Mouse (Mus musculus): Measurements from ENCODE around the gene A530064D06Rik. TPM values are rescaled to one million over a fixed set of nuclear protein-coding genes. Genes with fewer than 3 reads are reported as not detected.
"Not testable (repeated sequence)": the region's sequence is repeated elsewhere in the genome, so short reads cannot be mapped to it uniquely, and the experiment has no call there.

A530064D06Rik gene
- 0.39 and 1.2 TPM in 2 replicates for polyA plus RNA-seq (2012; rRNA removed)

- 0 out of 2 replicates have a peak within 1 kb of the TSS, but pooled peaks have one; percentile 8 for H3K4me3 ChIP-seq (ENCODE audit: low read depth, low read length)
- not testable (repeated sequence) for H3K27me3 ChIP-seq (ENCODE audit: control insufficient read depth, insufficient read depth, low read length); H3K36me3 ChIP-seq (ENCODE audit: control insufficient read depth, insufficient read depth, low read length); H3K4me1 ChIP-seq (ENCODE audit: control insufficient read depth, insufficient read depth, insufficient read length, low read length); H3K27ac ChIP-seq (ENCODE audit: insufficient read depth, low read depth, low read length)
- 58% methylated on average over 2 of the region's 2 CpGs for WGBS
Measured at GRCm38 (mm10) chr17:48167103-48167502, at the start of gene A530064D06Rik. A530064D06Rik (minus strand) TSS chr17:48167275.

GRCm38 (mm10) chr17:48215429-48215828 lies 48.4 kb upstream of the A530064D06Rik start:
- 73% methylated on average over 1 of the region's 1 CpGs for WGBS
- no peak for TF ChIP-seq POLR2A (IDR thresholded peaks at IDR 0.05; ENCODE audit: low read depth, low read length)
- no peak for TF ChIP-seq CTCF (IDR thresholded peaks at IDR 0.05; ENCODE audit: extremely low read depth, insufficient read length, insufficient replicate concordance, low read depth, low read length)
- Histone ChIP-seq H3K4me3 (ENCODE audit: low read depth, low read length) (no peak overlapping the region), H3K4me1 (ENCODE audit: control insufficient read depth, insufficient read depth, insufficient read length, low read length) (no peaks in the 10 kb centered on the region), H3K27me3 (ENCODE audit: control insufficient read depth, insufficient read depth, low read length) (no peaks in the 10 kb centered on the region), H3K27ac (ENCODE audit: insufficient read depth, low read depth, low read length) (no peak overlapping the region), H3K36me3 (ENCODE audit: control insufficient read depth, insufficient read depth, low read length) (no peaks in the 10 kb centered on the region)

GRCm38 (mm10) chr17:48213511-48213910 lies 46.4 kb upstream of the A530064D06Rik start:
- H3K4me1 ChIP-seq (ENCODE audit: control insufficient read depth, insufficient read depth, insufficient read length, low read length): no peaks in the 10 kb centered on the region
- H3K27ac ChIP-seq (ENCODE audit: insufficient read depth, low read depth, low read length): no peak overlapping the region
- TF ChIP-seq CTCF (IDR thresholded peaks at IDR 0.05; ENCODE audit: extremely low read depth, insufficient read length, insufficient replicate concordance, low read depth, low read length) (no peak), POLR2A (IDR thresholded peaks at IDR 0.05; ENCODE audit: low read depth, low read length) (no peak)
- WGBS: 80% methylated on average over 5 of the region's 5 CpGs
- no peaks in the 10 kb centered on the region for H3K27me3 ChIP-seq (ENCODE audit: control insufficient read depth, insufficient read depth, low read length)
- H3K4me3 ChIP-seq (ENCODE audit: low read depth, low read length): no peak overlapping the region
- H3K36me3 ChIP-seq (ENCODE audit: control insufficient read depth, insufficient read depth, low read length): no peaks in the 10 kb centered on the region

GRCm38 (mm10) chr17:48212596-48212995 lies 45.5 kb upstream of the A530064D06Rik start:
- WGBS: 95% methylated on average over 12 of the region's 12 CpGs
- Histone ChIP-seq H3K36me3 (ENCODE audit: control insufficient read depth, insufficient read depth, low read length) (no peaks in the 10 kb centered on the region), H3K4me3 (ENCODE audit: low read depth, low read length) (no peak overlapping the region), H3K27ac (ENCODE audit: insufficient read depth, low read depth, low read length) (no peak overlapping the region), H3K27me3 (ENCODE audit: control insufficient read depth, insufficient read depth, low read length) (no peaks in the 10 kb centered on the region), H3K4me1 (ENCODE audit: control insufficient read depth, insufficient read depth, insufficient read length, low read length) (no peaks in the 10 kb centered on the region)
- no peak for TF ChIP-seq CTCF (IDR thresholded peaks at IDR 0.05; ENCODE audit: extremely low read depth, insufficient read length, insufficient replicate concordance, low read depth, low read length)
- no peak for TF ChIP-seq POLR2A (IDR thresholded peaks at IDR 0.05; ENCODE audit: low read depth, low read length)

DNA sequence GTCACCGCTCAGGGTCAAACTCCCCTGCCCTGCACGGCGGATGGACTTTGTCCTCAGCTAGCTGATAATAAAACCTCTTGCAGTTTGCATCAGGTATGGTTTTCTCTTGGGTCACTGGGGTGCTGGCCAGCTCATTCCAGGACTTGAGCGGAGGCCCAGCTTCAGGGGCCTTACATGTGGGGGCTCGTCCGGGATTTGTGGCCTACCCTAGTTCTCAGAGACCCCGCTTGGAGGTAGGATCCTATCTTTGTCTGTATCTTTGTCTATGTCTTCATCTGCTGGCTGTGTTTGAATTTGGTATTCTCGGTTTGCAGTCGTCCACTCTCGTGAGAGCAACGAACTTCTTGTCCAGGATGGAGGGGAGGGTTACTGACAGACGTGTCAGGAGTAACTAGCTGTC lies 36.0 kb upstream of the A530064D06Rik start:
- TF ChIP-seq POLR2A (IDR thresholded peaks at IDR 0.05; ENCODE audit: low read depth, low read length): no peak
- TF ChIP-seq CTCF (IDR thresholded peaks at IDR 0.05; ENCODE audit: extremely low read depth, insufficient read length, insufficient replicate concordance, low read depth, low read length): no peak
- no peaks in the 10 kb centered on the region for H3K36me3 ChIP-seq (ENCODE audit: control insufficient read depth, insufficient read depth, low read length)
- no peak overlapping the region for H3K27ac ChIP-seq (ENCODE audit: insufficient read depth, low read depth, low read length)
- no peaks in the 10 kb centered on the region for H3K27me3 ChIP-seq (ENCODE audit: control insufficient read depth, insufficient read depth, low read length)
- no peaks in the 10 kb centered on the region for H3K4me1 ChIP-seq (ENCODE audit: control insufficient read depth, insufficient read depth, insufficient read length, low read length)
- 94% methylated on average over 12 of the region's 12 CpGs for WGBS
- H3K4me3 ChIP-seq (ENCODE audit: low read depth, low read length): no peak overlapping the region

DNA sequence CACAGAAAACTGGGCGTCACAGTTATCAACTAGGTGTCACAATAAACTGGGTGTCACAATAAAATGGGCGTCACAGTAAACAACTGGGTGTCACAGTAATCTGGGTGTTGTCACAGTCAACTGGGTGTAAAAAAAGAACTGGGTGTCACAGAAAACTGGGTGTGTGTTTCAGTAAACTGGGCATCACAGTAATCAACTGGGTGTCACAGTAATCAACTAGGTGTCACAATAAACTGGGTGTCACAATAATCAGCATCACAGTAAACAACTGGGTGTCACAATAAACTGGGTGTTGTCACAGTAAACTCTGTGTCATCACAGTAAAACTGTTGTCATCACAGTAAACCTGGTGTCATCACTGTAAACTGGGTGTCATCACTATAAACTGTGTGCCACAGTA lies 25.3 kb upstream of the A530064D06Rik start:
- Histone ChIP-seq H3K4me3 (ENCODE audit: low read depth, low read length) (no peak overlapping the region), H3K4me1 (ENCODE audit: control insufficient read depth, insufficient read depth, insufficient read length, low read length) (no peaks in the 10 kb centered on the region), H3K36me3 (ENCODE audit: control insufficient read depth, insufficient read depth, low read length) (no peaks in the 10 kb centered on the region), H3K27me3 (ENCODE audit: control insufficient read depth, insufficient read depth, low read length) (no peaks in the 10 kb centered on the region), H3K27ac (ENCODE audit: insufficient read depth, low read depth, low read length) (no peak overlapping the region)
- 65% methylated on average over 2 of the region's 2 CpGs for WGBS
- no peak for TF ChIP-seq CTCF (IDR thresholded peaks at IDR 0.05; ENCODE audit: extremely low read depth, insufficient read length, insufficient replicate concordance, low read depth, low read length)
- TF ChIP-seq POLR2A (IDR thresholded peaks at IDR 0.05; ENCODE audit: low read depth, low read length): no peak

GRCm38 (mm10) chr17:48185252-48185651 lies 18.2 kb upstream of the A530064D06Rik start:
- Histone ChIP-seq H3K4me1 (ENCODE audit: control insufficient read depth, insufficient read depth, insufficient read length, low read length) (no peaks in the 10 kb centered on the region), H3K27me3 (ENCODE audit: control insufficient read depth, insufficient read depth, low read length) (no peaks in the 10 kb centered on the region), H3K36me3 (ENCODE audit: control insufficient read depth, insufficient read depth, low read length) (no peaks in the 10 kb centered on the region), H3K27ac (ENCODE audit: insufficient read depth, low read depth, low read length) (no peak overlapping the region), H3K4me3 (ENCODE audit: low read depth, low read length) (no peak overlapping the region)
- TF ChIP-seq POLR2A (IDR thresholded peaks at IDR 0.05; ENCODE audit: low read depth, low read length): no peak
- no peak for TF ChIP-seq CTCF (IDR thresholded peaks at IDR 0.05; ENCODE audit: extremely low read depth, insufficient read length, insufficient replicate concordance, low read depth, low read length)
- 20% methylated on average over 5 of the region's 5 CpGs for WGBS

Data from small intestine, adult 2 months (tissue).